In genomic region chr16:13944178-13944577, GRCm38 (mm10) we compare ENCODE assay signal across 34 mouse cellular contexts. TPM values are rescaled to one million over a fixed set of nuclear protein-coding genes. Genes with fewer than 3 reads are reported as not detected.
DNase-seq lines count a peak whose midpoint lies in the region; ATAC-seq and TF ChIP-seq lines count a peak whose summit lies in the region.
"Had no signal": no experiment of that assay in that cellular context is flagged by ENCODE, and none has a peak within 500 bp of the region (broad histone marks: within the 10 kb centered on the region; RNA-seq: fewer than 3 reads in every experiment).

No protein-coding gene starts in this region.

- peak; percentile 18 for DNase-seq in liver, adult 2 months (ENCODE audit: extremely low read depth, low read depth, low spot score)
- no peak for DNase-seq in liver
- DNase-seq in CH12.LX (ENCODE audit: extremely low read depth), result peak; percentile 25
- no peak for DNase-seq in testis, postnatal 10 days (ENCODE audit: low spot score)
- DNase-seq in adrenal gland, postnatal 10 days, result no peak
- DNase-seq: cerebellum, adult 2 months; cerebellum, postnatal 14 days; gastrocnemius, postnatal 25 days; heart, adult 2 months; kidney, postnatal 14 days; liver, postnatal 0 days; right cerebral cortex, adult 18-20 months; right cerebral cortex, postnatal 4 days; thymus, adult 18-20 months; thymus, postnatal 25 days had no signal

- peaks cover 5% of the 10 kb centered on the region for H3K9me3 ChIP-seq in CH12.LX (replicated peaks; ENCODE audit: low read length)
- no peaks in the 10 kb centered on the region for H3K9me3 ChIP-seq in midbrain, embryonic 16.5 days (replicated peaks; ENCODE audit: control insufficient read depth, low read length, poor library complexity, severe bottlenecking)
- H3K9me3 ChIP-seq: embryonic facial prominence, embryonic 10.5 days; embryonic facial prominence, embryonic 15.5 days; heart, embryonic 12.5 days; liver, embryonic 12.5 days; midbrain, embryonic 10.5 days; midbrain, embryonic 15.5 days; neural tube, embryonic 12.5 days; stomach, embryonic 15.5 days had no signal

- in situ Hi-C loops in CH12.LX (cut with MboI; ENCODE audit: low pct_ligation_motif_present, low pct_unique_long_range_greater_than_20kb, low sequenced_read_pairs), result no loop called here

- H3K27ac ChIP-seq in liver, adult 2 months (replicated peaks; ENCODE audit: insufficient read depth, low read depth, low read length), result no peak overlapping the region
- H3K27ac ChIP-seq in CH12.LX (ENCODE audit: insufficient read depth, low read depth), result no peak overlapping the region
- H3K27ac ChIP-seq in midbrain, embryonic 16.5 days (ENCODE audit: low read length), result no peak overlapping the region
- H3K27ac ChIP-seq: embryonic facial prominence, embryonic 10.5 days; embryonic facial prominence, embryonic 15.5 days; heart, adult 2 months; hindbrain, embryonic 14.5 days; liver, embryonic 12.5 days; macrophage; midbrain, embryonic 10.5 days; midbrain, embryonic 15.5 days; neural tube, embryonic 12.5 days; stomach, embryonic 15.5 days had no signal

- H3K4me3 ChIP-seq in liver, adult 2 months (ENCODE audit: insufficient read depth, low read depth, low read length), result no peak overlapping the region
- H3K4me3 ChIP-seq in CH12.LX (replicated peaks in 1 of 3; ENCODE audit: low read depth in 2 of 3, low read length in 2 of 3, poor library complexity in 1 of 3), result no peak overlapping the region
- H3K4me3 ChIP-seq in midbrain, embryonic 16.5 days (ENCODE audit: low read depth, low read length), result no peak overlapping the region
- H3K4me3 ChIP-seq: embryonic facial prominence, embryonic 10.5 days; embryonic facial prominence, embryonic 15.5 days; heart, adult 2 months; heart, embryonic 12.5 days; liver, embryonic 12.5 days; midbrain, embryonic 10.5 days; midbrain, embryonic 15.5 days; neural tube, embryonic 12.5 days; stomach, embryonic 15.5 days had no signal

- no peaks in the 10 kb centered on the region for H3K79me2 ChIP-seq in liver, adult 2 months (ENCODE audit: control insufficient read depth, insufficient read depth, low read length)
- no peaks in the 10 kb centered on the region for H3K79me2 ChIP-seq in CH12.LX (replicated peaks; ENCODE audit: control insufficient read depth, extremely low read depth, insufficient read depth, poor library complexity, severe bottlenecking)

- H3K27me3 ChIP-seq in liver, adult 2 months (ENCODE audit: control insufficient read depth, insufficient read depth, low read length), result no peaks in the 10 kb centered on the region
- no peaks in the 10 kb centered on the region for H3K27me3 ChIP-seq in CH12.LX (replicated peaks)
- H3K27me3 ChIP-seq in midbrain, embryonic 16.5 days (ENCODE audit: control insufficient read depth, insufficient read depth, low read depth, low read length), result no peaks in the 10 kb centered on the region
- H3K27me3 ChIP-seq: midbrain, embryonic 15.5 days had no signal

- H3K9ac ChIP-seq in liver, adult 2 months (ENCODE audit: low read depth, low read length), result no peak overlapping the region
- H3K9ac ChIP-seq in CH12.LX (ENCODE audit: insufficient read depth, low read depth), result no peak overlapping the region
- H3K9ac ChIP-seq in midbrain, embryonic 16.5 days (ENCODE audit: low read depth, low read length), result no peak overlapping the region
- H3K9ac ChIP-seq: embryonic facial prominence, embryonic 15.5 days; heart, embryonic 12.5 days; hindbrain, embryonic 14.5 days; liver, embryonic 12.5 days; liver, postnatal 0 days; midbrain, embryonic 15.5 days; neural tube, embryonic 12.5 days; stomach, embryonic 15.5 days had no signal

- no peaks in the 10 kb centered on the region for H3K4me1 ChIP-seq in liver, adult 2 months (ENCODE audit: control insufficient read depth, insufficient read depth, low read length)
- H3K4me1 ChIP-seq in CH12.LX (ENCODE audit: control insufficient read depth in 1 of 2, insufficient read depth in 2 of 2), result peaks cover 0 to 17% of the 10 kb centered on the region in 2 experiments; a peak in 3 of 4 replicates
- H3K4me1 ChIP-seq in midbrain, embryonic 16.5 days (ENCODE audit: control insufficient read depth, insufficient read depth, low read length), result peaks cover 8% of the 10 kb centered on the region; the same call in 1 of the 2 replicates
- H3K4me1 ChIP-seq: liver, embryonic 12.5 days had no signal

- no peak for TF ChIP-seq POLR2A in liver, adult 2 months (IDR thresholded peaks at IDR 0.05; ENCODE audit: extremely low read depth, insufficient read depth, low read length)
- no peak for TF ChIP-seq POLR2A in CH12.LX (IDR thresholded peaks at IDR 0.05; ENCODE audit: low read depth, low read length)

- TF ChIP-seq CTCF in liver, adult 2 months (IDR thresholded peaks at IDR 0.05; ENCODE audit: low read depth, low read length), result no peak
- no peak for TF ChIP-seq CTCF in CH12.LX (conservative IDR thresholded peaks at IDR 0.05 in 1 of 2, IDR thresholded peaks at IDR 0.05 in 1 of 2; ENCODE audit: low read depth in 2 of 2, low read length in 2 of 2)

- peaks cover 2% of the 10 kb centered on the region; the same call in 1 of the 2 replicates for H3K36me3 ChIP-seq in liver, adult 2 months (ENCODE audit: control insufficient read depth, insufficient read depth, low read length)
- H3K36me3 ChIP-seq in CH12.LX (replicated peaks in 1 of 2; ENCODE audit: control insufficient read depth in 1 of 2, insufficient read depth in 1 of 2, low read length in 1 of 2), result no peaks in the 10 kb centered on the region
- no peaks in the 10 kb centered on the region; the same call in none of the 2 replicates for H3K36me3 ChIP-seq in midbrain, embryonic 16.5 days (ENCODE audit: control insufficient read depth, insufficient read depth, low read length)
- H3K36me3 ChIP-seq: embryonic facial prominence, embryonic 10.5 days; embryonic facial prominence, embryonic 15.5 days; heart, embryonic 12.5 days; liver, embryonic 12.5 days; midbrain, embryonic 10.5 days; midbrain, embryonic 15.5 days; neural tube, embryonic 12.5 days; stomach, embryonic 15.5 days had no signal

- 0 out of 2 replicates have a peak, but pooled peaks have one; percentile 42 for ATAC-seq in common myeloid progenitor, adult 5-6 weeks (replicated peaks; ENCODE audit: low read depth, poor library complexity, severe bottlenecking)
- ATAC-seq in midbrain, embryonic 16.5 days, result no peak
- ATAC-seq: forebrain, embryonic 14.5 days; intestine, postnatal 0 days; liver, embryonic 12.5 days; liver, postnatal 0 days; lung, postnatal 0 days; midbrain, embryonic 15.5 days had no signal

- WGBS in liver, adult 2 months, result 41% methylated on average over 4 of the region's 4 CpGs
- WGBS in midbrain, embryonic 16.5 days, result 78% methylated on average over 4 of the region's 4 CpGs

- TF ChIP-seq EP300 in CH12.LX (IDR thresholded peaks at IDR 0.05; ENCODE audit: low read length), result no peak

- TF ChIP-seq RAD21 in CH12.LX (IDR thresholded peaks at IDR 0.05; ENCODE audit: low read depth, low read length), result no peak

- dilution Hi-C loops in CH12.LX (cut with MboI; ENCODE audit: extremely low pct_ligation_motif_present, extremely low pct_unique_long_range_greater_than_20kb, low sequenced_read_pairs), result no loop called here

- H3K4me2 ChIP-seq in CH12.LX (ENCODE audit: insufficient read depth, low read depth, poor library complexity, severe bottlenecking), result no peak overlapping the region
- H3K4me2 ChIP-seq in midbrain, embryonic 16.5 days (ENCODE audit: low read length), result no peak overlapping the region
- H3K4me2 ChIP-seq: embryonic facial prominence, embryonic 15.5 days; heart, embryonic 12.5 days; hindbrain, embryonic 14.5 days; liver, embryonic 12.5 days; midbrain, embryonic 15.5 days; neural tube, embryonic 12.5 days; stomach, embryonic 15.5 days had no signal

TF ChIP-seq in CH12.LX, 34 proteins besides CTCF, POLR2A, EP300 and RAD21 (continues in another document):
- TF ChIP-seq SMC3 (IDR thresholded peaks at IDR 0.05; ENCODE audit: low read depth, low read length), result no peak
- TF ChIP-seq UBTF (IDR thresholded peaks at IDR 0.05; ENCODE audit: low read depth, low read length), result no peak
- no peak for TF ChIP-seq ZKSCAN1 (IDR thresholded peaks at IDR 0.05; ENCODE audit: borderline replicate concordance, low read depth, low read length)
- TF ChIP-seq ZMIZ1 (IDR thresholded peaks at IDR 0.05; ENCODE audit: low read depth, low read length), result no peak

RNA-seq across cellular contexts. Expression of gene Mpv17l, which starts 41.2 kb away (rescaled TPM):
- total RNA-seq in liver, adult 2 months (2014; rRNA removed), result 30.6 and 35.9 TPM in 2 replicates
- 26.2 and 29.8 TPM in 2 replicates for polyA plus RNA-seq in liver, adult 2 months (2012; rRNA removed)
- 0.51 and 0.88 TPM in 2 replicates for total RNA-seq in CH12.LX (2012; rRNA removed)
- total RNA-seq in CH12.LX (2014; rRNA removed), result 1.3 and 1.4 TPM in 2 replicates
- polyA plus RNA-seq in CH12.LX (2012; ENCODE audit: insufficient read length, low read depth), result 0.69 and 1.00 TPM in 2 replicates
- 0.78 and 0.87 TPM in 2 replicates for total RNA-seq in common myeloid progenitor, adult 5-6 weeks (2017)
- 1 to 10 TPM; 6.6 to 8.1 TPM for total RNA-seq in adrenal gland, postnatal 10 days (2021)
- polyA plus RNA-seq in midbrain, embryonic 16.5 days (2015; fragmentation: Nextera tagmentation; extraction: Ambion mirVana), result 32.3 and 41.5 TPM in 2 replicates

RNA-seq across cellular contexts. Expression of gene Pdxdc1, which starts 41.2 kb away (rescaled TPM):
- 102 and 112 TPM in 2 replicates for total RNA-seq in liver, adult 2 months (2014; rRNA removed)
- 41.4 and 45.5 TPM in 2 replicates for polyA plus RNA-seq in liver, adult 2 months (2012; rRNA removed)
- 80.9 and 86.9 TPM in 2 replicates for total RNA-seq in CH12.LX (2012; rRNA removed)
- total RNA-seq in CH12.LX (2014; rRNA removed), result 71.4 and 78.5 TPM in 2 replicates
- polyA plus RNA-seq in CH12.LX (2012; ENCODE audit: insufficient read length, low read depth), result 109 and 125 TPM in 2 replicates
- 74.9 and 85.5 TPM in 2 replicates for total RNA-seq in common myeloid progenitor, adult 5-6 weeks (2017)
- 10 to 100 TPM; 75.6 to 76.5 TPM for total RNA-seq in adrenal gland, postnatal 10 days (2021)
- 74.4 and 76.4 TPM in 2 replicates for polyA plus RNA-seq in midbrain, embryonic 16.5 days (2015; fragmentation: Nextera tagmentation; extraction: Ambion mirVana)

RNA-seq across cellular contexts. Expression of gene 2900011O08Rik, which starts 42.2 kb away (rescaled TPM):
- total RNA-seq in liver, adult 2 months (2014; rRNA removed), result not detected in 2 replicates
- 0.04 TPM in 1 of 2 replicates, not detected in the other for polyA plus RNA-seq in liver, adult 2 months (2012; rRNA removed)
- not detected in 2 replicates for total RNA-seq in CH12.LX (2012; rRNA removed)
- total RNA-seq in CH12.LX (2014; rRNA removed), result not detected in 2 replicates
- polyA plus RNA-seq in CH12.LX (2012; ENCODE audit: insufficient read length, low read depth), result not detected in 2 replicates
- not detected in 2 replicates for total RNA-seq in common myeloid progenitor, adult 5-6 weeks (2017)
- total RNA-seq in adrenal gland, postnatal 10 days (2021), result 1 to 10 TPM; 1.7 to 4.2 TPM
- polyA plus RNA-seq in midbrain, embryonic 16.5 days (2015; fragmentation: Nextera tagmentation; extraction: Ambion mirVana), result 189 and 216 TPM in 2 replicates
- total RNA-seq: gastrocnemius, postnatal 25 days; heart, adult 2 months; hematopoietic stem cell, adult 5-6 weeks had no signal
- polyA plus RNA-seq: liver, postnatal 0 days; lung, postnatal 0 days; macrophage; spleen, adult 2 months had no signal

RNA-seq across cellular contexts. Expression of gene Ifitm7, which starts 42.5 kb away (rescaled TPM):
- not detected in 2 replicates for total RNA-seq in liver, adult 2 months (2014; rRNA removed)
- polyA plus RNA-seq in liver, adult 2 months (2012; rRNA removed), result not detected in 2 replicates
- total RNA-seq in CH12.LX (2012; rRNA removed) (not detected in 2 replicates), CH12.LX (2014; rRNA removed) (not detected in 2 replicates)
- polyA plus RNA-seq in CH12.LX (2012; ENCODE audit: insufficient read length, low read depth), result not detected in 2 replicates
- 1.3 and 3.3 TPM in 2 replicates for total RNA-seq in common myeloid progenitor, adult 5-6 weeks (2017)
- total RNA-seq in adrenal gland, postnatal 10 days (2021), result under 1 TPM in 1 of 2 experiments, not detected in 1; 0.30 TPM
- polyA plus RNA-seq in midbrain, embryonic 16.5 days (2015; fragmentation: Nextera tagmentation; extraction: Ambion mirVana), result 0.55 and 1.3 TPM in 2 replicates
- total RNA-seq: adrenal gland, adult 18-20 months; gastrocnemius, postnatal 25 days; heart, adult 2 months had no signal
- polyA plus RNA-seq: heart, adult 2 months; heart, postnatal 0 days; intestine, postnatal 0 days; liver, embryonic 12.5 days; lung, postnatal 0 days; macrophage; stomach, embryonic 15.5 days had no signal

Comparison
In these comparisons a context has a peak if more than half of its experiments do, and no peak if none do; other contexts are left out.
1. DNase-seq: peak in liver, adult 2 months (single experiment) and CH12.LX (single experiment); none in liver (single experiment), testis, postnatal 10 days (single experiment) and adrenal gland, postnatal 10 days (single experiment).